Mouse (Mus musculus) lung, postnatal 0 days (tissue): ENCODE data around the gene Ticrr. TPM values are rescaled to one million over a fixed set of nuclear protein-coding genes. Genes with fewer than 3 reads are reported as not detected.

ENCODE experiments used
- ATAC-seq: fragments of 200-750 bp; cut with Nextera tagmentation; 2 replicates; pipeline ENCODE4 v1.8.0; 2017; ENCODE audit warnings: moderate library complexity
- DNase-seq: peaks from one replicate; pipeline ENCODE4 v3.0.0-alpha.2; 2016; ENCODE audit warnings: low spot score
- H3K27ac ChIP-seq: fragments of 300-500 bp; sonication (generic); 2 replicates; pipeline ENCODE4 v1.5.1; 2014; ENCODE audit warnings: antibody characterized with exemption, mild to moderate bottlenecking, low read length, mixed read lengths
- H3K27me3 ChIP-seq: fragments of 300-500 bp; sonication (generic); replicated peaks from 2 replicates; pipeline ENCODE4 v1.6.1; 2014; ENCODE audit warnings: low read length, mixed read lengths; ENCODE audit not compliant: insufficient read depth
- H3K36me3 ChIP-seq: fragments of 300-500 bp; sonication (generic); 2 replicates; pipeline ENCODE4 v1.6.1; 2014; ENCODE audit warnings: low read length, mixed read lengths; ENCODE audit not compliant: insufficient read depth
- H3K4me1 ChIP-seq: fragments of 300-500 bp; sonication (generic); 2 replicates; pipeline ENCODE4 v1.6.1; 2014; ENCODE audit warnings: antibody characterized with exemption, low read depth, low read length, mixed read lengths; ENCODE audit not compliant: insufficient read depth
- H3K4me2 ChIP-seq: fragments of 300-500 bp; sonication (generic); replicated peaks from 2 replicates; pipeline ENCODE4 v1.6.1; 2014; ENCODE audit warnings: low read depth, mild to moderate bottlenecking, low read length, moderate library complexity, mixed read lengths
- H3K4me3 ChIP-seq: fragments of 300-500 bp; sonication (generic); 2 replicates; pipeline ENCODE4 v1.5.1; 2014; ENCODE audit warnings: low read depth, low read length
- H3K9ac ChIP-seq: fragments of 300-500 bp; sonication (generic); replicated peaks from 2 replicates; pipeline ENCODE4 v1.6.1; 2014; ENCODE audit warnings: low read depth, mild to moderate bottlenecking
- H3K9me3 ChIP-seq: fragments of 300-500 bp; sonication (generic); 2 replicates; pipeline ENCODE4 v1.6.1; 2016; ENCODE audit warnings: low read length, mixed read lengths
- CTCF ChIP-seq: IDR thresholded peaks from 2 replicates; pipeline ENCODE4 v1.5.1; 2016; ENCODE audit warnings: antibody characterized with exemption, mild to moderate bottlenecking
- EP300 ChIP-seq: IDR thresholded peaks from 2 replicates; pipeline ENCODE4 v1.6.1; 2016; ENCODE audit warnings: antibody characterized with exemption, mild to moderate bottlenecking, control low read depth
- WGBS: fragments of 180-500 bp; shearing (Covaris S2); extraction: QIAGEN DNeasy Blood & Tissue Kit; methylation state at CpG from one replicate; pipeline ENCODE4 v1.1.7; 2014; 5-methylcytosine and 5-hydroxymethylcytosine counted together
- polyA plus RNA-seq: library from polyadenylated mRNA; unstranded; fragments of >200 nt; fragmentation: Nextera tagmentation; extraction: Ambion mirVana; gene quantifications from 2 replicates; pipeline ENCODE4 v1.2.1, GENCODE M21; 2015

The Ticrr gene
- polyA plus RNA-seq, 1 experiment from 2014 or later: 0.35 TPM

DNA sequence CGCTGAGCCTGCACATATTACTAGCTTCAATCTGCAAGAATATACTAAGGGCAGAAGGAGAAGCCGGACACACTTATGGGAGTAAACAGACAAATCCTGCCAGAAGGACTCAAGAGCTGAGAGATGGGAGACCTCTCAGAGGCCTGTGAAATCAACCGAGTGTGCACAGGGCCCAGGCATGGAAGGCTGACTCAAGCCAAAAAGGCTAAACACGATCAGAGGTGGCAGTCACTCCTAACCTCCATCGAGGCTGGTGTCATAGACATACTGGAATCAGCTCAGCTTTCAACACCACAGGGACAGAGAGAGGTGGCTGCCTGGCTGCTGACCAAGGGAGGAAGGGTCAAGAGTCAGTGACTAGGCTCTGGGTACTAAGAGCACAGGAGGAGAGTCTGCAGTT lies 45.2 kb downstream of the Ticrr start:
- H3K4me2 ChIP-seq: no peak overlapping the region
- 0 out of 2 replicates have a peak, but pooled peaks cover 3% of the 10 kb centered on the region for H3K27me3 ChIP-seq
- TF ChIP-seq CTCF: no peak
- no peak for TF ChIP-seq EP300
- H3K4me3 ChIP-seq: no peak overlapping the region
- ATAC-seq: no peak
- 80% methylated on average over 5 of the region's 5 CpGs for WGBS
- no peaks in the 10 kb centered on the region for H3K4me1 ChIP-seq
- H3K27ac ChIP-seq: no peak overlapping the region
- H3K36me3 ChIP-seq: no peaks in the 10 kb centered on the region; the same call in 1 of the 2 replicates
- DNase-seq: no peak
- H3K9me3 ChIP-seq: no peaks in the 10 kb centered on the region
- H3K9ac ChIP-seq: no peak overlapping the region

- Histone ChIP-seq H3K27me3 (0 out of 2 replicates have a peak, but pooled peaks cover 3% of the 10 kb centered on the region), H3K4me1 (0 out of 2 replicates have a peak, but pooled peaks cover 5% of the 10 kb centered on the region), H3K9ac (no peak overlapping the region), H3K27ac (no peak overlapping the region), H3K36me3 (no peaks in the 10 kb centered on the region), H3K4me3 (peak overlapping the region; percentile 35), H3K4me2 (peak overlapping the region; percentile 68), H3K9me3 (no peaks in the 10 kb centered on the region)
- 6% methylated on average over 51 of the region's 55 CpGs for WGBS
- peak; percentile 63 for DNase-seq
- TF ChIP-seq CTCF (peak; percentile 60), EP300 (no peak)
- ATAC-seq: peak; percentile 78
Measured at GRCm38 (mm10) chr7:79710130-79710607, 50.2 kb downstream of the Ticrr start.

DNA sequence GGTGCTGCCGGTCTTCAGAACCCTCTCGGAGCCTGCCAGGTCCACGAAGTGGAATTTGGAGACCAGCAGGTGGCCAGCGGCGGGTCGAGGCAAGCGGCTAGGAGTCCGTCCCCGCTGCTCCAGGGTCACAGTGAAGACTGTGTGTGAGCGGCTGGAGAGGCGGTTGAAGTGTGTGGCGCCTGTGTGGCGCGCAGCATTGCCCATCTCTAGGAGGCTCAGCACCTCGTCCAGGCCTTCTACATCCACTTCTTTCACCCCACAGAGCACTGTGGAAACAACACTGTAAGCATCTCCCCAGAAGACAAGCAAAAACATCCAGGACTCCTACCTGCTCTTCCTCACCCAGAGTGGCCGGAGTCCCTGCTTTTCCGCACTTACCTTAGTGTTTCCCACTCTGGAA lies 50.8 kb downstream of the Ticrr start:
- no peak overlapping the region; the same call in 1 of the 2 replicates for H3K4me2 ChIP-seq
- no peak overlapping the region for H3K9ac ChIP-seq
- no peak overlapping the region for H3K27ac ChIP-seq
- H3K4me1 ChIP-seq: 0 out of 2 replicates have a peak, but pooled peaks cover 7% of the 10 kb centered on the region
- DNase-seq (no peak), ATAC-seq (no peak)
- H3K9me3 ChIP-seq: no peaks in the 10 kb centered on the region
- 53% methylated on average over 17 of the region's 17 CpGs for WGBS
- TF ChIP-seq EP300: no peak
- TF ChIP-seq CTCF: no peak
- H3K36me3 ChIP-seq: no peaks in the 10 kb centered on the region
- H3K4me3 ChIP-seq: no peak overlapping the region
- 0 out of 2 replicates have a peak, but pooled peaks cover 3% of the 10 kb centered on the region for H3K27me3 ChIP-seq

DNA sequence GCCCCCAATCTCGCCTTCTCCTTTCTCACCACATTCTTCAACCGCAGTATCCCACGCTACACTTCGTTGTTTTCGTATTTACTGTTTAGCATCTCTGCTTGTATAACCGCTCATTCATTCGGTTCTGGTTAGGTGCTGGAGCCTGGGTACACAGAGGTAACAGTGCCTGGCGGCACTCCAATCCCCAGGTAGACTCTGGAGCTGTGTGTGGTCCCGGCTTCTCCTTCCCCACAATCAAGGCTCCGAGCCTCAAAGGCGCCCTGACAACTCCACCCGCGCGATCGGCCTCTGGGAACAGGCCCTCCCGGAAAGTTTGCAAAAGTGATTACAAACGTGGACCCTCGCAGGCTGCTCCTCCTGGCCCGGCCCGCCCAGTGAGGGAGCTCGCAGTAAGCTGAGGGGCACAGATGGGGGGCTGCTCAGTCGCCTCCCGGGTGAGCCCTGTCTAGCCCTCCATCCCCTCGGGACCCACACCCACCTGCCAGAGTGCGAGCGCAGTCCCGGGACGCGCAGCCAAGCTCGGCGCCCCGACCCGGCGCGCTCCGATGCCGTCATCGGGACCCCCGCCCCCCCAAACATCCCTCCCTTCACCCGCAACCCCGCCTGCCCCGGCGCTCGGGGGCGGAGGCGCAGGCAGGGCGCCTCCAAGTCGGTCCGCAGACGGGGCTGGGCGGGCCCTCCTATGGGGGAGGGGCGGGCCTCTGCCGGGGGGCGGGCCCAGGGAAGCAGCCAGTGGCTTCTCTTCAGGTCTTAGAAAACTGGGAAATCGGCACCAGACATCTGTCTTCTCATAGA lies 55.4 kb downstream of the Ticrr start, which contains the start of gene Kif7:
Kif7 (minus strand) TSS at position 534 of the 795 bp plus-strand sequence.
- under 1% methylated on average over 36 of the region's 55 CpGs for WGBS
- no peaks in the 10 kb centered on the region for H3K27me3 ChIP-seq
- peak; percentile 88 for DNase-seq
- 0 out of 2 replicates have a peak, but pooled peaks cover 7% of the 10 kb centered on the region for H3K4me1 ChIP-seq
- TF ChIP-seq CTCF: no peak
- TF ChIP-seq EP300: no peak
- peak within 1 kb of the TSS; percentile 70 for H3K4me3 ChIP-seq
- H3K27ac ChIP-seq: no peak within 1 kb of the TSS
- H3K36me3 ChIP-seq: no peaks in the 10 kb centered on the region
- no peaks in the 10 kb centered on the region for H3K9me3 ChIP-seq
- H3K4me2 ChIP-seq: peak within 1 kb of the TSS; percentile 95
- peak; percentile 98 for ATAC-seq
- H3K9ac ChIP-seq: peak within 1 kb of the TSS; percentile 51

- H3K27ac ChIP-seq: peak overlapping the region; percentile 75
Measured at GRCm38 (mm10) chr7:79721386-79721977, 61.5 kb downstream of the Ticrr start.

GRCm38 (mm10) chr7:79727091-79727490 lies 67.1 kb downstream of the Ticrr start:
- no peak for TF ChIP-seq EP300
- peak; percentile 87 for TF ChIP-seq CTCF
- DNase-seq: peak; percentile 49
- H3K4me1 ChIP-seq: no peaks in the 10 kb centered on the region
- no peaks in the 10 kb centered on the region; the same call in 1 of the 2 replicates for H3K27me3 ChIP-seq
- H3K36me3 ChIP-seq: no peaks in the 10 kb centered on the region
- H3K27ac ChIP-seq: no peak overlapping the region
- 6% methylated on average over 2 of the region's 2 CpGs for WGBS
- peak; percentile 59 for ATAC-seq
- H3K4me2 ChIP-seq: no peak overlapping the region
- no peak overlapping the region for H3K4me3 ChIP-seq
- no peaks in the 10 kb centered on the region for H3K9me3 ChIP-seq
- H3K9ac ChIP-seq: no peak overlapping the region

More at GRCm38 (mm10) chr7:79721386-79721977, 61.5 kb downstream of the Ticrr start:
- TF ChIP-seq CTCF: no peak
- TF ChIP-seq EP300: no peak
- under 1% methylated on average over 48 of the region's 48 CpGs for WGBS
- Histone ChIP-seq H3K4me1 (no peaks in the 10 kb centered on the region), H3K9ac (peak overlapping the region; percentile 59), H3K4me2 (peak overlapping the region; percentile 79), H3K9me3 (no peaks in the 10 kb centered on the region), H3K36me3 (no peaks in the 10 kb centered on the region), H3K4me3 (peak overlapping the region; percentile 51), H3K27me3 (no peaks in the 10 kb centered on the region; the same call in none of the 2 replicates)
- DNase-seq (peak; percentile 68), ATAC-seq (peak; percentile 87)
